Mouse (Mus musculus): ENCODE data around the gene Hrh2. TPM values are rescaled to one million over a fixed set of nuclear protein-coding genes. Genes with fewer than 3 reads are reported as not detected.
A peak's percentile ranks its signal among the peaks of the same experiment; 100 is the strongest.

Gene Hrh2
- polyA plus RNA-seq, 1 experiment from 2014 or later: 0.28 TPM

DNA sequence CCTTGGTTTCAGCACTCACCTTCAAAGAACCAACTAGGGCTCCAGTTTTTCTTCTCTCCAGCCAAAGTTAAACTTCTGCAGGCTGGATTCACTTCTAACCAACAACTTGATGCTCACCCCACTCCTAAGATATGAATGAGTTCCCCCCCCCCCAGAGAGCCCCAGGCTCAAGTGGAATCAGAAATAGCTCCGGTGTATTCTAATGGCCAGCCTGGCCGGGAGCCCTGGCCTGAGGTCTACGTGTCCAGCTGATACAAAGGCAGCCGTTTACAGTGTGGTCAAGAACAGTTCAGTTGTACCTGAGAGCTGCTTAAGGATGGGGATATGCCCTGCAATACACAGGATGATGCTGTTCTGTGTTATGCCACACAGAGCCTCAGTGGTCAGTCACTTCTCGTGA lies 13.3 kb upstream of the Hrh2 start:
- Histone ChIP-seq H3K27me3 (replicated peaks) (no peaks in the 10 kb centered on the region), H3K4me1 (no peaks in the 10 kb centered on the region), H3K9ac (no peak overlapping the region), H3K4me2 (no peak overlapping the region), H3K36me3 (no peaks in the 10 kb centered on the region), H3K27ac (no peak overlapping the region), H3K4me3 (replicated peaks) (no peak overlapping the region), H3K9me3 (no peaks in the 10 kb centered on the region)
- ATAC-seq (ENCODE audit: insufficient read depth, low FRiP score, low read depth): no peak
- 53% methylated on average over 5 of the region's 5 CpGs for WGBS

DNA sequence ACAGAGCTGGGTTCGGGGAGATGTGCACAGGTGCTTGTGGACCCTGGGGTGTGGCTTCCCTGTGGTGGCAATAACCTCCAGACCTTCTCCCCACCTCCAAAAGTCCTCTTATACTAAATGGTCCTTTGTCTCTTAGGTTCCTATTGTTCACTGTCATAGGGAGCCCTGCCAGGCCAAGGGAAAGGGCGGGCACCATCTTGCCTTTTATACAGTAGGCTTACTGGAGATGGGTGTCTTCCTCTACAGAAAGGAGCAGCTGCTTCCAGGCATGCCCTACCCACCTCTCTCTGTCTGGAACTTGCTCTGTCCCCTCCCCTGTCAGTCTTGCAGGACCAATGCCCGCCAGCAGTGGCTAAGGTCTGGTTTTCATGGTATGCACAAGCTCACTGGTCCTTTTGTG lies 12.0 kb upstream of the Hrh2 start:
- Histone ChIP-seq H3K9me3 (no peaks in the 10 kb centered on the region), H3K4me1 (no peaks in the 10 kb centered on the region), H3K9ac (no peak overlapping the region), H3K36me3 (no peaks in the 10 kb centered on the region), H3K4me2 (no peak overlapping the region), H3K4me3 (replicated peaks) (no peak overlapping the region), H3K27me3 (replicated peaks) (no peaks in the 10 kb centered on the region), H3K27ac (no peak overlapping the region)
- no peak for ATAC-seq (ENCODE audit: insufficient read depth, low FRiP score, low read depth)
- WGBS: 84% methylated on average over 3 of the region's 3 CpGs

DNA sequence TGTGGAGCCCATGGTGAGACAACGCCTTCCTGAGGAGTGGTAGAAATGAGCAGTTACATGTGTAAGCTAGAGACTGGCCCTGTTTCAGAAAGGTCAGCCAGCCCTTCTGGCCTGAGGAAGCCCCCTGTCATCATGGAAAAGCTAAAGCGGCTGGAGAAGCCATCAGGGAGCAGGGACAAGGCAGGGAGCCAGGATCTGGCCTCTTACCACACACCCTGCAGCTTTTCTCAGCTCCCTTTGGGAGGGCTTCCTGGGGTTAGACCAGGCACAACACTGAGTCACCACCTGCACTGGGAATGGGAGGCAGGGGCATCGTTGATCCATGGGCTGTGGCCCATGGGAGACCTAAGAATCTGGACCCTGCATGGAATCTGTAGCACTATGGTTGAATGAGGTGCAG lies 11.5 kb upstream of the Hrh2 start:
- 57% methylated on average over 3 of the region's 3 CpGs for WGBS
- Histone ChIP-seq H3K36me3 (no peaks in the 10 kb centered on the region), H3K9me3 (no peaks in the 10 kb centered on the region), H3K4me3 (replicated peaks) (no peak overlapping the region), H3K9ac (no peak overlapping the region), H3K27me3 (replicated peaks) (no peaks in the 10 kb centered on the region), H3K4me2 (no peak overlapping the region), H3K27ac (no peak overlapping the region), H3K4me1 (no peaks in the 10 kb centered on the region)
- ATAC-seq (ENCODE audit: insufficient read depth, low FRiP score, low read depth): no peak

DNA sequence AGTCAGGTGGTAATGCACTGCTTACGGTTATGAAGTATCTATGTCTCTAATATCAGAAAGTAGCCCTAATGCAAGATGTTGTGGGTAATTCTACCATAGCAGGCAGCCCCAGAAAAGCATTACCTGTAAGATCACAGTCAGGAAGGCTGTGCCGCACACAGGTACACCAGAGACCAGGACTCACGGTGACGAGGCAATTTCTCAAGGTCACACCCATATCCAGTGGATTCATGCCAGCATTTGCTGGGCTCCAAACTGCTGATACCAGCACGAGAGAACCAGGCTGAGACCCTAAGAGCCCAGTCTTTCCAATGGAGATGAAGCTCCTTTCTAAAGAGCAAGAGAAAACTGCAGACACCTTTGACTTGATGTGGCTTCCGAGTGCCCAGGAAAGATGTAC lies 10.6 kb upstream of the Hrh2 start:
- Histone ChIP-seq H3K4me2 (no peak overlapping the region), H3K4me1 (no peaks in the 10 kb centered on the region), H3K27ac (no peak overlapping the region), H3K9me3 (no peaks in the 10 kb centered on the region), H3K36me3 (no peaks in the 10 kb centered on the region), H3K9ac (no peak overlapping the region), H3K27me3 (replicated peaks) (no peaks in the 10 kb centered on the region), H3K4me3 (replicated peaks) (no peak overlapping the region)
- no peak for ATAC-seq (ENCODE audit: insufficient read depth, low FRiP score, low read depth)
- WGBS: 77% methylated on average over 6 of the region's 6 CpGs

DNA sequence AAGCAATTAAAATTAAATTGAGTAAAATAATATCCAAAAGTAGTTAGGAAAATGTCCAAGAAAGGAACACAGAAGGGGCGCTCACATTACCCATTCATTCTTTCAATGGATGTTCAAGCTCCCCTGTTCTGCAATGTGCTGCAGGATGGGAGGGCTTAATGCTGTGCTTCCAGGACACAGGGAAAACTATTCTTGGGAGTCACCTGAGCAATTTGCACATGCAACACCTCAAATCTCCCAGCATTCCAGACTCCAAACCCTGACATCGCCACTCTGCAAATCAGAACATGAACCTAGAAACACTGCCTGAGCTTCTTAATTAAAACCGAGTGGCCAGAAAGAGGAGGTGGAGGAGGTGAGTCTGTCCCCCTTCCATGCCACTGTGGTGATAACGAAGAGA lies 10.0 kb upstream of the Hrh2 start:
- no peaks in the 10 kb centered on the region for H3K27me3 ChIP-seq (replicated peaks)
- WGBS: 89% methylated on average over 4 of the region's 4 CpGs
- no peak overlapping the region for H3K9ac ChIP-seq
- no peak overlapping the region for H3K27ac ChIP-seq
- no peaks in the 10 kb centered on the region for H3K4me1 ChIP-seq
- H3K4me2 ChIP-seq: no peak overlapping the region
- no peak for ATAC-seq (ENCODE audit: insufficient read depth, low FRiP score, low read depth)
- H3K36me3 ChIP-seq: no peaks in the 10 kb centered on the region
- H3K4me3 ChIP-seq (replicated peaks): no peak overlapping the region
- no peaks in the 10 kb centered on the region for H3K9me3 ChIP-seq

DNA sequence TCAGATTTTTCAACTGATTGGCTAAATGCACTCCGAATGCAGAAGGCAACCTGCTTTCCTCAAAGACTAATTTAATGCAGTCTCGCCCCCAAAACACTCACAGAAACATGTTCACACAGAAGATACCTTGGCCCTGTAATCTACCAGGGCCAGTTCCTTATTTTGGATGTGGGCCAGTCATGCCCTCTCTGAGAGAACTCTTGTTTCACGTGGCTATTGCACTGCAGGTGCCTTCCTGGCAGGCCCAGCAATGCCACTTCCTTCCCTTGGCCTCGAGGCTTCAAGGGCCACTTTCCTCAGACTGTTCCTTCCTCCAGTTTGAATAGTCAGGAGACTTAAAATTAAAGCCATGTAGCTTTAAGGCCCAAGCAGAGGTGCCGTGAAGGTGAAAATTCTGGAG lies 5.5 kb upstream of the Hrh2 start:
- Histone ChIP-seq H3K4me3 (replicated peaks) (no peak overlapping the region), H3K9me3 (no peaks in the 10 kb centered on the region), H3K27ac (no peak overlapping the region), H3K4me1 (no peaks in the 10 kb centered on the region), H3K4me2 (no peak overlapping the region), H3K27me3 (replicated peaks) (no peaks in the 10 kb centered on the region), H3K36me3 (no peaks in the 10 kb centered on the region), H3K9ac (no peak overlapping the region)
- WGBS: 74% methylated on average over 5 of the region's 5 CpGs
- ATAC-seq (ENCODE audit: insufficient read depth, low FRiP score, low read depth): no peak

DNA sequence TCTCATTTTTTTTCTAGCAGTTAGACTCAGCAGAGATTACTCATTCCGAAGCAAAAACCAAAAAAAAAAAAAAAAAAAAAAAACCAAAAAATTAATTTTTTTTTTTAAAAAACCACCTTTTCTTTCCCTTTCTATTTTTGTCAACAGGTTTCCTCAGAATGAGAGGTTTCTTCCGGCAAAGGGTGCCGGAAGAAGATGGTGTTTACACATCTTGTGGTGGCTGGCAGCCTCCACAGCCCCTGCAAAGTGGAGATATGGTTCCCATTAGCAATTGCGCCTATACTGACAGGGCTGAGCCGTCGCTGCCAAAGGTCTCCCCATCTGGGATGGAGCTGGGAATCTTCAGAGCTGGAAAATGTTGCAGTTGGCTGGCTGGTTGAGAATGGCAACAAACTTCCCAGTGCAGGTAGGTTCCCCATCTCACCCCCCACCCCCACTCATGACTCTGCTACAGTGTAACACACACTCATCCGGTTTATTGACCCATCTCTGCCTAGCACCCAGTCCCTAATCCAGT lies 3.7 kb upstream of the Hrh2 start:
- Histone ChIP-seq H3K4me3 (replicated peaks) (no peak overlapping the region), H3K9me3 (no peaks in the 10 kb centered on the region), H3K9ac (no peak overlapping the region), H3K27me3 (replicated peaks) (peaks cover 13% of the 10 kb centered on the region), H3K4me1 (peaks cover 7% of the 10 kb centered on the region), H3K36me3 (no peaks in the 10 kb centered on the region), H3K27ac (no peak overlapping the region), H3K4me2 (no peak overlapping the region)
- ATAC-seq (ENCODE audit: insufficient read depth, low FRiP score, low read depth): no peak
- WGBS: 66% methylated on average over 7 of the region's 7 CpGs

DNA sequence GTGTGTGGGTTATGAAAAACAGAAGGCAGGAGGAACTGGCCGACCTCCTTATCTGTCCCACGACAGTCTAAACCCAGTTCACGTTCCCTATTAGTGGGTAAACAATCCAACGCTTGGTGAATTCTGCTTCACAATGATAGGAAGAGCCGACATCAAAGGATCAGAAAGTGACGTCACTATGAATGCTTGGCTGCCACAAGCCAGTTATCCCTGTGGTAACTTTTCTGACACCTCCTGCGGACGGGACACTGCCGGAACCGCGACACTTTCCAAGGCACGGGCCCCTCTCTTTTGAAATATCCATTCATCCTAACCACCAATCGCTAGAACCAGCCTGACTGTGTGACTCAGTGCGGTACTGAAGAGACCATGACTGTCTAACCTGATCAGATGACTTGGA lies 2.0 kb upstream of the Hrh2 start:
- Histone ChIP-seq H3K27ac (no peak overlapping the region), H3K36me3 (no peaks in the 10 kb centered on the region), H3K27me3 (replicated peaks) (peaks cover 13% of the 10 kb centered on the region), H3K4me2 (no peak overlapping the region), H3K4me3 (replicated peaks) (no peak overlapping the region), H3K4me1 (peaks cover 7% of the 10 kb centered on the region), H3K9me3 (no peaks in the 10 kb centered on the region), H3K9ac (no peak overlapping the region)
- 65% methylated on average over 14 of the region's 14 CpGs for WGBS
- no peak for ATAC-seq (ENCODE audit: insufficient read depth, low FRiP score, low read depth)

DNA sequence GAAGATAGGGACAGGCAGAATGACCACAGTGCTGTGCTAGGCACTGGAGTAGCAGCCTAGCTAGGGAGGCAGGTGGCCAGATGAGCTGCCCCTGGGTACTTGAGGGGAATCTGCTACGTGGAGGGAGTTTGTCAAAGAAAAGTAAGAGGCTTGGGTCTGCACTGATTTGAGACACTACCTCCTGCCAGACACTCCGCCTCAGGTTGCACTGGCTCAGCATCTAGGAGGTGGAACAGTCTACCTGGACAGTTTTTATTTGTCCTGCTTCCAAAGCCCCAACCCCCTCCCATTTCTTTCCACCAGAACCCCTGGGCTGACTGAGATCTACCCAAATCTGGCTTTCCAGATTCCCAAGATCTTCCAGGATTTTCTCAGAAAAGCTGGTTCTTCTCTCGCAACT lies 748 bp upstream of the Hrh2 start:
- H3K4me3 ChIP-seq (replicated peaks): no peak overlapping the region
- no peak overlapping the region for H3K27ac ChIP-seq
- 85% methylated on average over 3 of the region's 3 CpGs for WGBS
- no peak overlapping the region for H3K9ac ChIP-seq
- no peaks in the 10 kb centered on the region for H3K36me3 ChIP-seq
- no peaks in the 10 kb centered on the region for H3K9me3 ChIP-seq
- peaks cover 7% of the 10 kb centered on the region for H3K4me1 ChIP-seq
- H3K4me2 ChIP-seq: no peak overlapping the region
- no peak for ATAC-seq (ENCODE audit: insufficient read depth, low FRiP score, low read depth)
- H3K27me3 ChIP-seq (replicated peaks): peaks cover 13% of the 10 kb centered on the region

DNA sequence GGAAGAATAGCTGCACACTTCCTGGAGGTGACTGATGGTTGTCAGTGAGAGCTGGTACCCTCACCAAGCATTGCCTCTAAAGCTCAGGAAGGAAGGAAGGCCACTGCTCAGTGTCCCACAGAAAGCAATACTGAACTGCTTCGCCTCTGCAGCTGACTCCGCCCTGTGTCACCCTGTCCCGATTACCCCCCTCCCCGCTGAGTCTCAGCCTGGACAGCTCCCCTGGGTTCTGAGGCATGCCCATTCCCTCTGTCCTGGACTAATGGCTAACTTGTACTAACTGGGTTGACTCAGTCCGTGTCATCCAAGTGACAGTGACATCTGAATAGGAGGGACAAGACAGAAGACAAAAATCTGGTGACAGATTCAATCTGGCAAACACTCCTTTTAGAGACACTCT lies 1.7 kb downstream of the Hrh2 start:
- H3K9ac ChIP-seq: no peak overlapping the region
- no peak overlapping the region for H3K4me2 ChIP-seq
- no peaks in the 10 kb centered on the region for H3K36me3 ChIP-seq
- WGBS: 34% methylated on average over 5 of the region's 5 CpGs
- peaks cover 7% of the 10 kb centered on the region for H3K4me1 ChIP-seq
- no peaks in the 10 kb centered on the region for H3K9me3 ChIP-seq
- H3K4me3 ChIP-seq (replicated peaks): no peak overlapping the region
- 0 out of 2 replicates have a peak, but pooled peaks have one; percentile 14 for ATAC-seq (ENCODE audit: insufficient read depth, low FRiP score, low read depth)
- H3K27ac ChIP-seq: no peak overlapping the region
- H3K27me3 ChIP-seq (replicated peaks): peaks cover 13% of the 10 kb centered on the region

DNA sequence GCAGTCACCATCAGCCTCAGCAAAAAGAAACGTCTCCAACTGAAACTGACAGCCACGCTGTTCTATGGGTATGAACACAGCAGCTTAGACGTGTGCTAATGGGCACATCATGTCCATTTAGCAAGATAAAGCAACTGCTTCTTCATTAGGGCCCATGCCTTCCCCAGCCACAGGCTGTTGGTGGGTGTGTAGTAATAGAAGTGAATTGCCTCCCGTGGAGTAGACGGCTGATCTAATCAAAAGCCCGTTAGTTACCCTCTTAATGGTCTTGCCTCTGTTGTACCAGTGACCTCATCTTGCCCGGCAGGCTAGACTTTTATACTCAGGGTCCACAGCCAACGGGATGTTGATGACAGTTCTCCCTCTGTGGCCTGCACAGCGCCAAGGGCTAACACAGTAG lies 7.1 kb downstream of the Hrh2 start:
- no peak overlapping the region for H3K9ac ChIP-seq
- H3K27me3 ChIP-seq (replicated peaks): no peaks in the 10 kb centered on the region; the same call in 1 of the 2 replicates
- 68% methylated on average over 9 of the region's 9 CpGs for WGBS
- no peak overlapping the region for H3K27ac ChIP-seq
- H3K4me1 ChIP-seq: no peaks in the 10 kb centered on the region
- H3K4me3 ChIP-seq (replicated peaks): no peak overlapping the region
- H3K36me3 ChIP-seq: no peaks in the 10 kb centered on the region
- no peak for ATAC-seq (ENCODE audit: insufficient read depth, low FRiP score, low read depth)
- no peak overlapping the region for H3K4me2 ChIP-seq
- H3K9me3 ChIP-seq: no peaks in the 10 kb centered on the region

DNA sequence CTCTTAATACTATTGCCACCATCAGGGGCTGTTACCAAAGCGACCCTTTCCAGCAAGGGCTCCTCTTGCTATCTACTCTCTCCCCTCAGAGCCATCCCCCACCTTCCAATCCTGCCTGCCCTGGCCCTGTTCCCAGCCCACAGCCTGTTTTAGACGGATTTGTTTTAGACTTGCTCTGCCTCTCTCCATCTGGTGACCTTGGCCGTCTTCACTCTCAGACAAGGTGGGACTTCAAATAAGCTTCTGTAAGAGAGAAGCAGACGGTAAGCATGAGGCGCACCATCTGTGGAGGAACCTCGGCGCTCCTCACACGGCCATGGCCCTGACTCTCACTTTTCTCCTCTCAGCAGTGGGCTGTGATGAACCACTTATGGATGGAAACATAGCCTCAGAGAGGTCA lies 10.5 kb downstream of the Hrh2 start:
- H3K27me3 ChIP-seq (replicated peaks): no peaks in the 10 kb centered on the region
- ATAC-seq (ENCODE audit: insufficient read depth, low FRiP score, low read depth): no peak
- H3K36me3 ChIP-seq: no peaks in the 10 kb centered on the region
- H3K4me3 ChIP-seq (replicated peaks): no peak overlapping the region
- no peak overlapping the region for H3K27ac ChIP-seq
- H3K9ac ChIP-seq: no peak overlapping the region
- no peak overlapping the region for H3K4me2 ChIP-seq
- H3K9me3 ChIP-seq: no peaks in the 10 kb centered on the region
- 61% methylated on average over 8 of the region's 8 CpGs for WGBS
- no peaks in the 10 kb centered on the region for H3K4me1 ChIP-seq

DNA sequence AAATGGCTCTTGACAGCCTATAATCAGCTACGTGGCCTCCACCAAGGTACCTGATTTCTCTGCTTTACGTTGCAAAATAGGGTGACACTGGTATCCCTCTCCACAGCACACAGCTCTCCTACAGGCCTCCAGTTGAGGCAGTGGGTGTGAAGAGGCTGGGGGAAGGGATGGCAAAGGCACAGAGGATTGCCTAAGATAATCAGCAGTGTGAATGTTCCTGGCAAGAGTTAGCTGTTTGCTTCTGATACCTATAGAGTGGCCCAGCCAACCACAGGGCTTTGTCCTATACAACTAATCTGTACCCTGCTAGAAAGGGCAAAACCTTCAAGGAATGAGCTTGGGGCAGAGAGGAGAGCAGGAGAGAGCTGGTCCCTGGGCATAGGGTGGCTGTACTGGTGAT lies 11.5 kb downstream of the Hrh2 start:
- Histone ChIP-seq H3K4me3 (replicated peaks) (no peak overlapping the region), H3K36me3 (no peaks in the 10 kb centered on the region), H3K9ac (no peak overlapping the region), H3K4me1 (no peaks in the 10 kb centered on the region), H3K27ac (no peak overlapping the region), H3K27me3 (replicated peaks) (no peaks in the 10 kb centered on the region), H3K4me2 (no peak overlapping the region), H3K9me3 (no peaks in the 10 kb centered on the region)
- 73% methylated on average over 2 of the region's 2 CpGs for WGBS
- ATAC-seq (ENCODE audit: insufficient read depth, low FRiP score, low read depth): no peak
